Mouse (Mus musculus) bone marrow, adult 2 months (tissue): ENCODE results near the gene Gm14137. TPM values are rescaled to one million over a fixed set of nuclear protein-coding genes. Genes with fewer than 3 reads are reported as not detected.
A peak's percentile ranks its signal among the peaks of the same experiment; 100 is the strongest.

Experiments
- H3K27ac ChIP-seq: fragments of 200-500 bp; 2 replicates; pipeline ENCODE4 v1.5.1; 2012; ENCODE audit warnings: low read depth, mild to moderate bottlenecking, control low read depth, inconsistent platforms, low read length; ENCODE audit not compliant: control insufficient read depth, poor library complexity, insufficient read depth
- H3K4me1 ChIP-seq: fragments of 200-500 bp; 2 replicates; pipeline ENCODE4 v1.6.1; 2011; ENCODE audit warnings: low read length; ENCODE audit not compliant: control insufficient read depth, insufficient read depth
- H3K4me3 ChIP-seq: fragments of 200-500 bp; replicated peaks from 2 replicates; pipeline ENCODE3; 2011; ENCODE audit warnings: mild to moderate bottlenecking, low read depth, low read length, control low read depth; ENCODE audit not compliant: control insufficient read depth
- CTCF ChIP-seq: fragments of 200-500 bp; IDR thresholded peaks from 2 replicates; pipeline ENCODE4 v1.5.1; 2011; ENCODE audit warnings: low read length, control low read depth; ENCODE audit not compliant: control insufficient read depth, insufficient read depth
- POLR2A ChIP-seq: fragments of 200-500 bp; IDR thresholded peaks from 2 replicates; pipeline ENCODE4 v1.6.1; 2011; ENCODE audit warnings: low read depth, mild to moderate bottlenecking, control low read depth, low read length, borderline replicate concordance; ENCODE audit not compliant: control insufficient read depth
- WGBS: fragments of 180-500 bp; shearing (Covaris S2); methylation state at CpG from one replicate; pipeline ENCODE4 v1.1.7; 2018; 5-methylcytosine and 5-hydroxymethylcytosine counted together
- polyA plus RNA-seq: library from polyadenylated mRNA; stranded (reverse); fragments of >200 nt; gene quantifications from 2 replicates; pipeline ENCODE4 v1.2.4, GENCODE M21; 2011; ENCODE audit warnings: low replicate concordance; ENCODE audit not compliant: missing spikeins, insufficient read depth, insufficient read length

The Gm14137 gene
- polyA plus RNA-seq, 1 experiment: not detected

- WGBS: under 1% methylated on average over 34 of the region's 34 CpGs
- no peaks in the 10 kb centered on the region for H3K4me1 ChIP-seq
- peak overlapping the region; percentile 75 for H3K27ac ChIP-seq
- H3K4me3 ChIP-seq: peak overlapping the region; percentile 94
- TF ChIP-seq CTCF (no peak), POLR2A (no peak)
Measured at GRCm38 (mm10) chr2:119156081-119156680, 18.1 kb upstream of the Gm14137 start.

- 1% methylated on average over 57 of the region's 57 CpGs for WGBS
- Histone ChIP-seq H3K4me1 (no peaks in the 10 kb centered on the region), H3K27ac (peak within 1 kb of the TSS; percentile 75), H3K4me3 (peak within 1 kb of the TSS; percentile 94)
- TF ChIP-seq CTCF: no peak
- TF ChIP-seq POLR2A: peak; percentile 63; the same call in 1 of the 2 replicates
Measured at GRCm38 (mm10) chr2:119156681-119157572, 17.4 kb upstream of the Gm14137 start, which contains the start of gene Rmdn3. TSS of gene Rmdn3 (minus strand) at chr2:119157034.

- Histone ChIP-seq H3K27ac (no peak overlapping the region), H3K4me1 (no peaks in the 10 kb centered on the region; the same call in 1 of the 2 replicates), H3K4me3 (no peak overlapping the region)
- no peak for TF ChIP-seq CTCF
- no peak for TF ChIP-seq POLR2A
Measured at GRCm38 (mm10) chr2:119157836-119158235, 16.5 kb upstream of the Gm14137 start.

- TF ChIP-seq CTCF (no peak), POLR2A (no peak)
- Histone ChIP-seq H3K4me3 (no peak overlapping the region), H3K4me1 (no peaks in the 10 kb centered on the region; the same call in 1 of the 2 replicates), H3K27ac (no peak overlapping the region)
- WGBS: 60% methylated on average over 2 of the region's 2 CpGs
Measured at GRCm38 (mm10) chr2:119161247-119161646, 13.1 kb upstream of the Gm14137 start.

GRCm38 (mm10) chr2:119163135-119163534 is 11.2 kb upstream of the Gm14137 start:
- WGBS: 14% methylated on average over 3 of the region's 3 CpGs
- no peak overlapping the region for H3K4me3 ChIP-seq
- TF ChIP-seq CTCF (no peak), POLR2A (no peak)
- H3K27ac ChIP-seq: no peak overlapping the region
- no peaks in the 10 kb centered on the region; the same call in 1 of the 2 replicates for H3K4me1 ChIP-seq

- TF ChIP-seq CTCF (no peak), POLR2A (no peak)
- 89% methylated on average over 4 of the region's 4 CpGs for WGBS
- no peak overlapping the region for H3K4me3 ChIP-seq
- H3K4me1 ChIP-seq: no peaks in the 10 kb centered on the region; the same call in 1 of the 2 replicates
- H3K27ac ChIP-seq: no peak overlapping the region
Measured at GRCm38 (mm10) chr2:119163999-119164398, 10.3 kb upstream of the Gm14137 start.

- no peak overlapping the region for H3K4me3 ChIP-seq
- TF ChIP-seq POLR2A (no peak), CTCF (no peak)
- H3K4me1 ChIP-seq: no peaks in the 10 kb centered on the region; the same call in 1 of the 2 replicates
- H3K27ac ChIP-seq: no peak overlapping the region
Measured at GRCm38 (mm10) chr2:119165401-119165800, 8.9 kb upstream of the Gm14137 start.

- WGBS: under 1% methylated on average over 60 of the region's 60 CpGs
- TF ChIP-seq POLR2A (peak; percentile 30; the same call in 1 of the 2 replicates), CTCF (no peak)
- Histone ChIP-seq H3K27ac (no peak within 1 kb of the TSS), H3K4me1 (peaks cover 4% of the 10 kb centered on the region; the same call in 1 of the 2 replicates), H3K4me3 (peak within 1 kb of the TSS; percentile 69)
Measured at GRCm38 (mm10) chr2:119166901-119167865, 7.1 kb upstream of the Gm14137 start, which contains the start of gene Gchfr. TSS of gene Gchfr (plus strand) at chr2:119167773.
